Mouse (Mus musculus) small intestine, adult 2 months (tissue): ENCODE results near the gene Lcp2. TPM values are rescaled to one million over a fixed set of nuclear protein-coding genes. Genes with fewer than 3 reads are reported as not detected.
A peak's percentile ranks its signal among the peaks of the same experiment; 100 is the strongest.

Experiments
- H3K27ac ChIP-seq: fragments of 200-500 bp; 2 replicates; pipeline ENCODE4 v1.5.1; 2012; ENCODE audit warnings: low read depth, low read length, control low read depth, inconsistent platforms; ENCODE audit not compliant: insufficient read depth
- H3K27me3 ChIP-seq: fragments of 200-500 bp; 2 replicates; pipeline ENCODE4 v1.6.1; 2012; ENCODE audit warnings: mild to moderate bottlenecking, moderate library complexity, low read length, inconsistent platforms; ENCODE audit not compliant: control insufficient read depth, insufficient read depth
- H3K36me3 ChIP-seq: fragments of 200-500 bp; 2 replicates; pipeline ENCODE4 v1.6.1; 2012; ENCODE audit warnings: mild to moderate bottlenecking, low read length, control low read depth, inconsistent platforms; ENCODE audit not compliant: control insufficient read depth, insufficient read depth
- H3K4me1 ChIP-seq: fragments of 200-500 bp; 2 replicates; pipeline ENCODE4 v1.6.1; 2012; ENCODE audit warnings: low read length, inconsistent platforms, mixed read lengths; ENCODE audit not compliant: control insufficient read depth, insufficient read depth, insufficient read length
- H3K4me3 ChIP-seq: fragments of 200-500 bp; 2 replicates; pipeline ENCODE4 v1.5.1; 2012; ENCODE audit warnings: low read depth, mild to moderate bottlenecking, control low read depth, inconsistent platforms, low read length, moderate library complexity
- CTCF ChIP-seq: fragments of 200-500 bp; IDR thresholded peaks from 2 replicates; pipeline ENCODE4 v1.5.1; 2012; ENCODE audit warnings: low read depth, mild to moderate bottlenecking, control low read depth, inconsistent platforms, low read length, moderate library complexity, mixed read lengths; ENCODE audit not compliant: insufficient replicate concordance, insufficient read length; ENCODE audit errors: extremely low read depth
- POLR2A ChIP-seq: fragments of 200-500 bp; IDR thresholded peaks from 2 replicates; pipeline ENCODE4 v1.6.1; 2012; ENCODE audit warnings: low read depth, mild to moderate bottlenecking, control low read depth, inconsistent platforms, low read length, moderate library complexity
- WGBS: fragments of 180-500 bp; shearing (Covaris S2); methylation state at CpG from one replicate; pipeline ENCODE4 v1.1.7; 2018; 5-methylcytosine and 5-hydroxymethylcytosine counted together
- polyA plus RNA-seq: library from polyadenylated mRNA; depleted of rRNA; stranded (reverse); fragments of >200 nt; gene quantifications from 2 replicates; pipeline ENCODE4 v1.2.3, GENCODE M21; 2012

Lcp2 gene
- polyA plus RNA-seq, 1 experiment: 4.0 TPM

- H3K4me1 ChIP-seq: no peaks in the 10 kb centered on the region
- TF ChIP-seq CTCF (no peak), POLR2A (no peak)
- 40% methylated on average over 8 of the region's 8 CpGs for WGBS
- no peaks in the 10 kb centered on the region for H3K27me3 ChIP-seq
- H3K27ac ChIP-seq: peak overlapping the region; percentile 25
- no peaks in the 10 kb centered on the region for H3K36me3 ChIP-seq
- H3K4me3 ChIP-seq: no peak overlapping the region
Measured at GRCm38 (mm10) chr11:34031015-34031805, 15.5 kb upstream of the Lcp2 start.

- TF ChIP-seq POLR2A (no peak), CTCF (no peak)
- H3K27ac ChIP-seq: peak overlapping the region; percentile 16
- no peaks in the 10 kb centered on the region for H3K36me3 ChIP-seq
- H3K4me3 ChIP-seq: no peak overlapping the region
- H3K27me3 ChIP-seq: no peaks in the 10 kb centered on the region
- 70% methylated on average over 5 of the region's 5 CpGs for WGBS
- no peaks in the 10 kb centered on the region for H3K4me1 ChIP-seq
Measured at GRCm38 (mm10) chr11:34034008-34034505, 12.7 kb upstream of the Lcp2 start.

- 58% methylated on average over 2 of the region's 2 CpGs for WGBS
Measured at GRCm38 (mm10) chr11:34034794-34035193, 11.9 kb upstream of the Lcp2 start.

GRCm38 (mm10) chr11:34035909-34036658 lies 10.6 kb upstream of the Lcp2 start:
- Histone ChIP-seq H3K4me3 (no peak overlapping the region), H3K4me1 (no peaks in the 10 kb centered on the region), H3K36me3 (no peaks in the 10 kb centered on the region), H3K27me3 (no peaks in the 10 kb centered on the region), H3K27ac (no peak overlapping the region)
- TF ChIP-seq CTCF (no peak), POLR2A (no peak)
- WGBS: 74% methylated on average over 5 of the region's 5 CpGs

More at GRCm38 (mm10) chr11:34034794-34035193, 11.9 kb upstream of the Lcp2 start:
- H3K27me3 ChIP-seq: no peaks in the 10 kb centered on the region
- H3K4me3 ChIP-seq: no peak overlapping the region
- no peaks in the 10 kb centered on the region for H3K36me3 ChIP-seq
- TF ChIP-seq CTCF: no peak
- TF ChIP-seq POLR2A: no peak
- H3K27ac ChIP-seq: no peak overlapping the region
- no peaks in the 10 kb centered on the region for H3K4me1 ChIP-seq

- Histone ChIP-seq H3K27ac (no peak overlapping the region), H3K36me3 (no peaks in the 10 kb centered on the region), H3K27me3 (no peaks in the 10 kb centered on the region), H3K4me3 (no peak overlapping the region), H3K4me1 (0 out of 2 replicates have a peak, but pooled peaks cover 2% of the 10 kb centered on the region)
- WGBS: 78% methylated on average over 5 of the region's 5 CpGs
- TF ChIP-seq POLR2A: no peak
- no peak for TF ChIP-seq CTCF
Measured at GRCm38 (mm10) chr11:34040061-34040460, 6.7 kb upstream of the Lcp2 start.

GRCm38 (mm10) chr11:34042808-34043207 lies 3.9 kb upstream of the Lcp2 start:
- WGBS: 33% methylated on average over 1 of the region's 1 CpGs
- Histone ChIP-seq H3K4me3 (no peak overlapping the region), H3K27ac (no peak overlapping the region), H3K36me3 (no peaks in the 10 kb centered on the region), H3K4me1 (0 out of 2 replicates have a peak, but pooled peaks cover 2% of the 10 kb centered on the region), H3K27me3 (no peaks in the 10 kb centered on the region)
- no peak for TF ChIP-seq CTCF
- TF ChIP-seq POLR2A: no peak

- H3K27me3 ChIP-seq: no peaks in the 10 kb centered on the region
- WGBS: 65% methylated on average over 5 of the region's 5 CpGs
- H3K27ac ChIP-seq: peak overlapping the region; percentile 88
- no peaks in the 10 kb centered on the region for H3K36me3 ChIP-seq
- TF ChIP-seq POLR2A: no peak
- no peak for TF ChIP-seq CTCF
- 0 out of 2 replicates have a peak, but pooled peaks cover 2% of the 10 kb centered on the region for H3K4me1 ChIP-seq
- H3K4me3 ChIP-seq: peak overlapping the region; percentile 69
Measured at GRCm38 (mm10) chr11:34047542-34047937, 820 bp downstream of the Lcp2 start.
